Mouse (Mus musculus) liver, embryonic 15.5 days (tissue): Measurements from ENCODE around the gene Slc2a3. TPM values are rescaled to one million over a fixed set of nuclear protein-coding genes. Genes with fewer than 3 reads are reported as not detected.
"Not testable (repeated sequence)": the region's sequence is repeated elsewhere in the genome, so short reads cannot be mapped to it uniquely, and the experiment has no call there.

Experiments
- ATAC-seq: fragments of 200-750 bp; cut with Nextera tagmentation; 2 replicates; pipeline ENCODE4 v1.8.0; 2017; ENCODE audit warnings: moderate number of reproducible peaks, mild to moderate bottlenecking, moderate library complexity; ENCODE audit not compliant: insufficient read depth
- H3K27ac ChIP-seq: fragments of 300-500 bp; sonication (generic); replicated peaks from 2 replicates; pipeline ENCODE4 v1.5.1; 2015; ENCODE audit warnings: mild to moderate bottlenecking, inconsistent platforms
- H3K27me3 ChIP-seq: fragments of 300-500 bp; sonication (generic); 2 replicates; pipeline ENCODE4 v1.6.1; 2015; ENCODE audit warnings: mild to moderate bottlenecking, inconsistent platforms
- H3K36me3 ChIP-seq: fragments of 300-500 bp; sonication (generic); replicated peaks from 2 replicates; pipeline ENCODE4 v1.6.1; 2015; ENCODE audit warnings: moderate library complexity, mild to moderate bottlenecking, inconsistent platforms
- H3K4me1 ChIP-seq: fragments of 300-500 bp; sonication (generic); replicated peaks from 2 replicates; pipeline ENCODE4 v1.6.1; 2015; ENCODE audit warnings: inconsistent platforms
- H3K4me2 ChIP-seq: fragments of 300-500 bp; sonication (generic); 2 replicates; pipeline ENCODE4 v1.6.1; 2015; ENCODE audit warnings: moderate library complexity, mild to moderate bottlenecking, inconsistent platforms
- H3K4me3 ChIP-seq: fragments of 300-500 bp; sonication (generic); replicated peaks from 2 replicates; pipeline ENCODE4 v1.5.1; 2015; ENCODE audit warnings: mild to moderate bottlenecking, inconsistent platforms
- H3K9ac ChIP-seq: fragments of 300-500 bp; sonication (generic); 2 replicates; pipeline ENCODE4 v1.6.1; 2015; ENCODE audit warnings: moderate library complexity, mild to moderate bottlenecking, inconsistent platforms
- H3K9me3 ChIP-seq: fragments of 300-500 bp; sonication (generic); replicated peaks from 2 replicates; pipeline ENCODE4 v1.6.1; 2016; ENCODE audit warnings: inconsistent platforms
- WGBS: fragments of 180-500 bp; shearing (Covaris S2); methylation state at CpG from one replicate; pipeline ENCODE4 v1.1.7; 2015; ENCODE audit warnings: mixed read lengths; ENCODE audit not compliant: insufficient replicate concordance; 5-methylcytosine and 5-hydroxymethylcytosine counted together
- polyA plus RNA-seq: library from polyadenylated mRNA; unstranded; fragments of >200 nt; fragmentation: Nextera tagmentation; extraction: Ambion mirVana; gene quantifications from 2 replicates; pipeline ENCODE4 v1.2.1, GENCODE M21; 2015

Slc2a3 gene
- polyA plus RNA-seq, 1 experiment from 2014 or later: 11.8 TPM

DNA sequence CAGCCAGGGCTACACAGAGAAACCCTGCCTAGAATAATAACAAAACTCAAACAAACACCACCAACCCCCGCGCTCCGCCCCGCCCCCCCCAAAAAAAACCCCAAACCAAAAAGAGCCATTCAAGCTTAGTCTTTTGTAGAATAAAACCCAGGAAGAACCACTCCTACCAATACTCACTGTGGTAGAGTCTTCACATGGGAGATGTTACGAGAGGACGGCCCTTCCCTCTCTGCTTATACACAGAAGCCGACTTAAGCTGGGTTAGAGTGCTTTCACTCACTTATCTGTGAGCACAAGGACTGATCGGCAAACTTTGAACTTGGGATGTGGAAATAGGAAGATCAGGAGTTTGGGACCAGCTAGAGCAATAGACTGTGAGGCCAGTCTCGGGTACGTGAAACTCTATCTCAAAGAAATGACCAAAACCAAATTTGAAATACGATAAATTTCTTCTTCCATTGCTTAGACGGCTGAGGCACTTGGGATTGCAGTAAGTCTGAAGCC is 95.1 kb downstream of the Slc2a3 start:
- WGBS: 69% methylated on average over 12 of the region's 12 CpGs
- no peak for ATAC-seq
- no peak overlapping the region for H3K4me2 ChIP-seq

DNA sequence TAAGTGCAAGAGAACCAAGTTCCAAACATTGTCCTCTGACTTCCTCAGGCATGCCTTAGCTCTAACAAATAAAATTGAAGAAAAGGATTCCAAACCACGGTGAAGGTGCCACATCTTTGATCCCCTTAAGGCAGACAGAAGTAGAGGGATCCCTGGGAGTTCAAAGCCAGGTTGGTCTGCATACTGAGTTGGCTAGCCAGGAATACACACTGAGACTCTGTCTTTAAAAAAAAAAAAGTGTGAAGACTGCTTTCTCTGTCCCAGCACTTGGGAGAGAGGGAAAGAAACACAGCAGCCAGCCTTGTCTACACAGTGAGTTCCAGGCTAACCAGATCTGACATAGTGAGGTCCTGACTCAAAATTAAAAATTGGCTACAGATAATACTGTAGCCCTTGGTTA is 97.7 kb downstream of the Slc2a3 start:
- Histone ChIP-seq H3K9me3 (no peaks in the 10 kb centered on the region), H3K4me1 (no peaks in the 10 kb centered on the region), H3K27ac (no peak overlapping the region), H3K27me3 (peaks cover 13% of the 10 kb centered on the region), H3K9ac (no peak overlapping the region), H3K4me3 (no peak overlapping the region), H3K4me2 (no peak overlapping the region), H3K36me3 (no peaks in the 10 kb centered on the region)
- no peak for ATAC-seq
- 24% methylated on average over 1 of the region's 1 CpGs for WGBS

More for the DNA sequence above, 95.1 kb downstream of the Slc2a3 start:
- H3K9ac ChIP-seq: no peak overlapping the region
- H3K36me3 ChIP-seq: no peaks in the 10 kb centered on the region
- no peak overlapping the region for H3K4me3 ChIP-seq
- peaks cover 16% of the 10 kb centered on the region for H3K27me3 ChIP-seq
- no peak overlapping the region for H3K27ac ChIP-seq
- H3K9me3 ChIP-seq: no peaks in the 10 kb centered on the region
- no peaks in the 10 kb centered on the region for H3K4me1 ChIP-seq

DNA sequence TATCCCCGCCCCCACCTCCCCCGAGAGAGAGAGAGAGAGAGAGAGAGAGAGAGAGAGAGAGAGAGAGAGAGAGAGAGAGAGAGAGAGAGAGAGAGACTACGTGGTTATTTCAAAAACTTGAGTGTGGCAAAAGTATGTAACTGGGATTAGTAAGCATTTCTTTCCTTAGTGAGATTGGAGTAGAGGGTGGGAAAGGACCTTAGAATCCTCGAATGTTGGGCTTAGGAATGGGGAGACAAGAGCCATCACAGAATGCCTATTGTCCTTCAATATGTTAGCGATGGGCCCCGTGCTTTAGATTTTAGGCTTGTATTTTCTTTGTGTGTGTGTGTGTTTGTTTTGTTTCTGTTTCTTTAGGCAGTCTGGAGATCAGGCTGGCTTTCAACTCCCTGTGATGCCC is 98.2 kb downstream of the Slc2a3 start:
- H3K9me3 ChIP-seq: no peaks in the 10 kb centered on the region
- no peaks in the 10 kb centered on the region for H3K4me1 ChIP-seq
- no peak overlapping the region for H3K27ac ChIP-seq
- WGBS: 21% methylated on average over 6 of the region's 6 CpGs
- no peaks in the 10 kb centered on the region for H3K36me3 ChIP-seq
- no peak overlapping the region for H3K4me2 ChIP-seq
- ATAC-seq: no peak
- H3K9ac ChIP-seq: no peak overlapping the region
- H3K4me3 ChIP-seq: no peak overlapping the region
- H3K27me3 ChIP-seq: peaks cover 10% of the 10 kb centered on the region

DNA sequence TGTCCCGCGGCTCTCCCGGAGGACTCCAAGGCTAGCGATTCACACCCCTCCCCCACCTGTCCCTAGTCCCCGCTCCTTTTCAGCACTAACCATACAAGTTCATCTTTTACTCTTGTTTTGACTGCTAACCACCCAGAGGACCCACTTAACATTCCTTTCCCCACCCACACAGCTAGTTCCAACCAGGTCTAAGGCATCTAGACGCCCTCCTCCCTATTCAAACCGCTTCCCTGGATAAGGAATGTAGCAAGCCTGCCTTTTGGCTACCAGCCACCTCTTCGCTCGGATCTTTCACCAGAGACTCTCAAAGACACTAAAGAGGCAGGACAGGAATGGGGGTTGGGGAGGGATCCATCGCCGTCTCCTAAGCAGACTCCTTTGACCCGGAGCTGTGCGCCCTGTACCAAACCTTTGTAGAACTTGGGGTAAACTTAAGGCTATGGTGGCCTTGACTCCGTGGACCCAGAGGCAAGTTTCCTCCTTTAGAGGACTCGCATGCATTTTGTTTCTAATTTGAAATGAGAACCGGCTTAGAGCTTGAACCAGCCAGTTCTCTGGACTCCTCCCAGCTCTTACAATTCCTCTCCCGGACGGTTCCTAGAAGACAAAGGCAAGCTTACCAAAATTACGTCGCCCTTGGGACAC is 98.8 kb downstream of the Slc2a3 start:
- Histone ChIP-seq H3K9me3 (no peaks in the 10 kb centered on the region), H3K4me1 (no peaks in the 10 kb centered on the region), H3K27ac (no peak overlapping the region), H3K27me3 (peaks cover 10% of the 10 kb centered on the region), H3K36me3 (no peaks in the 10 kb centered on the region), H3K4me3 (no peak overlapping the region), H3K4me2 (peak overlapping the region; percentile 20), H3K9ac (no peak overlapping the region)
- ATAC-seq: no peak
- WGBS: 15% methylated on average over 20 of the region's 20 CpGs

DNA sequence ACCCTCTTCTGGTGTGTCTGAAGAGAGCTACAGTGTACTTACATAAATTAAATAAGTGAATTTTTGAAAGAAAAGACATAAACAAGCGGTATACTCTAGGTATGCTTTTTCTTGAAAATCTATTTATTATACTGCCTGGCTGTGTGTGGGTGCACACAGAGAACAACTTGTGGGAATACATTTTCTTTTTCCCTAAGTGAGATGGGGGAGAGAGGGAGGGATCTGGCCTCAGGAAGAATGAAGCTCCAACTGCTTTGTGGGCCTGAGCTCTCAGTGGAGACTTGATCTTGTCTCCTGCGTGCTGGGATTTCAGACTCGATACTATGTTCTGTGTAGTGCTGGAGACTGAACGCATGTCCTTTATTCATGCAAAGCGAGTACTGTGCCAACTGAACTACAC is 99.6 kb downstream of the Slc2a3 start:
- Histone ChIP-seq H3K36me3 (no peaks in the 10 kb centered on the region), H3K9ac (no peak overlapping the region), H3K27me3 (peaks cover 6% of the 10 kb centered on the region; the same call in 1 of the 2 replicates), H3K27ac (no peak overlapping the region), H3K4me3 (no peak overlapping the region), H3K9me3 (no peaks in the 10 kb centered on the region), H3K4me2 (no peak overlapping the region), H3K4me1 (no peaks in the 10 kb centered on the region)
- 68% methylated on average over 5 of the region's 5 CpGs for WGBS
- ATAC-seq: no peak

DNA sequence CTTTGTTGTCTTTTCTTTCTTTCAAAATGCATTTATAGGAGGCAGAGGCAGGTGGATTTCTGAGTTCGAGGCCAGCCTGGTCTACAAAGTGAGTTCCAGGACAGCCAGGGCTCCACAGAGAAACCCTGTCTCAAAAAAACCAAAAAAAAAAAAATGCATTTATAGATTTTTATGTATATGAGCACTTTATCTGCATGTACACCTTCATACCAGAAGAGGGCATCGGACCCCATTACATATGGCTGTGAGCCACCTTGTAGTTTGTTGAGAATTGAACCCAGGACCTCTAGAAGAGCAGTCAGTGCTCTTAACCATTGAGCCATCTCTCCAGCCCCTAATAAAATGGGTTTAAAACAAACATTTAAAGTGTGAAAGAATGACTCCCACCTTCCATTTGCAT is 101.8 kb downstream of the Slc2a3 start:
- H3K9me3 ChIP-seq, H3K4me1 ChIP-seq, H3K4me3 ChIP-seq, H3K27me3 ChIP-seq, H3K4me2 ChIP-seq, ATAC-seq, H3K27ac ChIP-seq, H3K9ac ChIP-seq, H3K36me3 ChIP-seq: not testable (repeated sequence)
- WGBS: 57% methylated on average over 2 of the region's 2 CpGs

DNA sequence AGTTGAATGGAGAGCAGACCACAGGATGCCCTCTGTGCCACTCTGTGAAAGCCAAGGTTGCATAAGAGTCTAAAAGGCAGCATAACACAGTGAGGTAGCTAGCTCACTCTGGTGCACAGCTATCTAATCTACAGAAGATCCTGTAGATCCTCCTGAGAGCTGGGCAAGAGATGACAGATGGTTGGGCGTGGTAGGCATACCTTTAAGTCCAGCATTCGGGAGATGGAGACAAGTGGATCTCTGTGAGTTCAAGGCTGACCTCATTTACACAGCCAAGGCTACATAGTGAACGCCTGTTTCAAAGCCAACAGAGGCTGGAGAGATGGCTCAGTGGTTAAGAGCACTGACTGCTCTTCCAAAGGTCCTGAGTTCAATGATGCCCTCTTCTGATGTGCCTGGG is 106.0 kb downstream of the Slc2a3 start:
- no peaks in the 10 kb centered on the region for H3K4me1 ChIP-seq
- no peak for ATAC-seq
- WGBS: 65% methylated on average over 3 of the region's 3 CpGs

DNA sequence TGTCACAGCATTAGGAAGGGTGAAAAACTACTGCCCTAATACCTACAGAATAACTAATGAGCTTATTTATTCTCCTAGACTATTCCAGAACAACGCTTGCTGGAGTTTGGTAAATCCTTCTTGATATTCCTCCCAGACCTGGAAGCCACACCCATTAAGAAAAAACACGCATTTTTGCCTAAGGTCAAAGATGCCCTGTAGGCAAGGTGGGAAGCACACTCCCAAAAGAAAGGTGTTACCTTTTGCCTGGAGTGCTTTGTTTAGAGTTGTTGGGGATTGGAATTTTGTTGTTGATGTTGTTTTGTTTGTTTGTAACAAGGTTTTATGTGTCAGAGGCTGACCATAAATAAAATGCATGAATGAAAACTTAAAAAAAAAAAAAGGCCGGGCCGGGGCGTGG is 111.4 kb downstream of the Slc2a3 start:
- Histone ChIP-seq H3K27ac (no peak overlapping the region), H3K4me2 (no peak overlapping the region), H3K27me3 (no peaks in the 10 kb centered on the region), H3K4me3 (no peak overlapping the region), H3K9me3 (no peaks in the 10 kb centered on the region), H3K4me1 (no peaks in the 10 kb centered on the region), H3K36me3 (no peaks in the 10 kb centered on the region), H3K9ac (no peak overlapping the region)
- 73% methylated on average over 5 of the region's 5 CpGs for whole genome bisulfite sequencing
- ATAC-seq: no peak

More for the DNA sequence above, 106.0 kb downstream of the Slc2a3 start:
- Histone ChIP-seq H3K36me3 (no peaks in the 10 kb centered on the region), H3K9me3 (no peaks in the 10 kb centered on the region), H3K9ac (no peak overlapping the region), H3K27ac (no peak overlapping the region), H3K4me3 (no peak overlapping the region), H3K4me2 (no peak overlapping the region), H3K27me3 (no peaks in the 10 kb centered on the region)

DNA sequence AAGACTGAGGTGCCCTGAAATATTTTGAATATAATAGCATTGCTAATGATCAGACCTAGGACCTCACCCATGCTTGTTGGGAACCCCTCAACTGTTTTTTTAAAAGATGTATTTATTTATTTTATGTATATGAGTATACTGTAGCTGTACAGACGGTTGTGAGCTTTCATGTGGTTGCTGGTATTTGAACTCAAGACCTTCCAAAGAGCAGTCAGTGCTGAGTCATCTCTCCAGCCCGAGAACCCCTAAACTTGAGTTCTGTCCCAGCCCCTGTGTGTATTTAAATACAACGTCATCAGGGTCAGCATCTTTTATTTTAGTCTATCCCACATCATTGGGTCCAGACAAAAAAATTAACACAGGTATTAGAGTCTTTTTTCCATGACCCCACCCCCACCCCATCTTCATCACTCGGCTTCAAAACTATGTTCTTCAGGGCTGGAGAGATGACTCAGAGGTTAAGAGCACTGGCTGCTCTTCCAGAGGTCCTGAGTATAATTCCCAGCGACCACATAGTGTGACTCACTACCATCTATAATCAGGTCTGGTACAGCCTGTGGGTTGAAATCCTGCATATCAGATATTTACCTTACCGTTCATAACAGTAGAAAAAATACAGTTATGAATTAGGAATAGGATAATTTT is 111.9 kb downstream of the Slc2a3 start:
- Histone ChIP-seq H3K4me2 (no peak overlapping the region), H3K4me1 (no peaks in the 10 kb centered on the region), H3K36me3 (no peaks in the 10 kb centered on the region), H3K4me3 (no peak overlapping the region), H3K9ac (no peak overlapping the region), H3K9me3 (no peaks in the 10 kb centered on the region), H3K27ac (no peak overlapping the region), H3K27me3 (no peaks in the 10 kb centered on the region)
- 48% methylated on average over 6 of the region's 6 CpGs for WGBS
- no peak for ATAC-seq

DNA sequence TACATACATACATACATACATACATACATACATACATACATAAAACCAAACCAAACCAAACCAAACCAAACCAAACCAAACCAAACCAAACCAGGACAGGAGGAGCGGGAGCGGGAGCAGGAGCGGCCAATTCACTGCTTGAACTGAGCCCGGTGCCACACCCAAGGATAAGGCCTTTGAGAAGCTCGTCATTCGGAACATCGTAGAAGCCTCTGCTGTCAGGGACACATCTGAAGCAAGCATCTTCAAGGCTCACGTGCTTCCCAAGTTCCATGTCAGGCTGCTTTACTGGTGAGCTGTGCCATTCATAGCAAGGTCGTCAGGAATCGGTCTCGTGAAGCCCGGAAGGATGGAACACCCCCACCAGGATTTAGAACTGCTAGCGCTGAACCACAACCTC is 114.7 kb downstream of the Slc2a3 start:
- Histone ChIP-seq H3K9ac (no peak overlapping the region), H3K4me3 (no peak overlapping the region), H3K36me3 (no peaks in the 10 kb centered on the region), H3K27ac (no peak overlapping the region), H3K9me3 (no peaks in the 10 kb centered on the region), H3K4me1 (no peaks in the 10 kb centered on the region), H3K27me3 (no peaks in the 10 kb centered on the region), H3K4me2 (no peak overlapping the region)
- ATAC-seq: no peak
- 83% methylated on average over 13 of the region's 13 CpGs for WGBS

DNA sequence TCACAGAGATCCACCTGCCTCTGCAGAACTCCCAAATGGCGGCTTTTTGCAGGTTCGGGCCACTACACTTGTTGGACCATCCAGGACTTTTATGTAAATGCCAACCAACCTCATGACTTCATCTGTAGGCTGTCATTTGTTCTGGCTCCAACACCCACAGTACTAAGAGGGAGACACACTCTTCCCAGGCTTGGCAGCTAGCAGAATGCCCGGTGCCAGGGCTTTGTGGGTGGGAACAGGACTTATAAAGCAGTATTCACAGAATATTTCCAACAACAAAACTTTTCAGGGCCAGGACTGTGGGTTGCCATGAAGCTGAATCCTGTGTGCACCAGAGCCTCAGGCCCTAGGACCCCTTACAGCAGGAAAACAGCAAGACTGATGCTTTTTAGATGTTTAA is 118.8 kb downstream of the Slc2a3 start:
- H3K4me1 ChIP-seq: no peaks in the 10 kb centered on the region
- H3K4me2 ChIP-seq: no peak overlapping the region
- H3K9ac ChIP-seq: no peak overlapping the region
- no peaks in the 10 kb centered on the region for H3K36me3 ChIP-seq
- H3K27ac ChIP-seq: no peak overlapping the region
- ATAC-seq: no peak
- H3K9me3 ChIP-seq: no peaks in the 10 kb centered on the region
- no peaks in the 10 kb centered on the region for H3K27me3 ChIP-seq
- no peak overlapping the region for H3K4me3 ChIP-seq
- WGBS: 61% methylated on average over 3 of the region's 3 CpGs
